Mouse (Mus musculus) erythroblast, adult 5-6 weeks (primary cell): ENCODE results near the gene Trp53bp1. TPM values are rescaled to one million over a fixed set of nuclear protein-coding genes. Genes with fewer than 3 reads are reported as not detected.
A peak's percentile ranks its signal among the peaks of the same experiment; 100 is the strongest.

Experiments
- ATAC-seq: replicated peaks from 2 replicates; pipeline ENCODE4 v1.8.0; 2016; ENCODE audit warnings: moderate number of reproducible peaks, mild to moderate bottlenecking, moderate TSS enrichment, inconsistent platforms; ENCODE audit not compliant: poor library complexity, low FRiP score, severe bottlenecking
- total RNA-seq, 2 experiments: library from RNA; stranded (forward) in 1 of 2; stranded (reverse) in 1 of 2; fragments of 150-400 nt in 1 of 2; fragments of 200-764, 138-1000 nt in 1 of 2; gene quantifications; 2 replicates each; pipeline versions ENCODE4 v1.2.3 to v1.2.4; 2015 to 2017; ENCODE audit warnings: low replicate concordance in 2 of 2

Gene Trp53bp1
- total RNA-seq (2015; ENCODE audit: low replicate concordance) (11.1 and 27.9 TPM in 2 replicates), total RNA-seq (2017; ENCODE audit: low replicate concordance) (44.8 and 96.0 TPM in 2 replicates)

DNA sequence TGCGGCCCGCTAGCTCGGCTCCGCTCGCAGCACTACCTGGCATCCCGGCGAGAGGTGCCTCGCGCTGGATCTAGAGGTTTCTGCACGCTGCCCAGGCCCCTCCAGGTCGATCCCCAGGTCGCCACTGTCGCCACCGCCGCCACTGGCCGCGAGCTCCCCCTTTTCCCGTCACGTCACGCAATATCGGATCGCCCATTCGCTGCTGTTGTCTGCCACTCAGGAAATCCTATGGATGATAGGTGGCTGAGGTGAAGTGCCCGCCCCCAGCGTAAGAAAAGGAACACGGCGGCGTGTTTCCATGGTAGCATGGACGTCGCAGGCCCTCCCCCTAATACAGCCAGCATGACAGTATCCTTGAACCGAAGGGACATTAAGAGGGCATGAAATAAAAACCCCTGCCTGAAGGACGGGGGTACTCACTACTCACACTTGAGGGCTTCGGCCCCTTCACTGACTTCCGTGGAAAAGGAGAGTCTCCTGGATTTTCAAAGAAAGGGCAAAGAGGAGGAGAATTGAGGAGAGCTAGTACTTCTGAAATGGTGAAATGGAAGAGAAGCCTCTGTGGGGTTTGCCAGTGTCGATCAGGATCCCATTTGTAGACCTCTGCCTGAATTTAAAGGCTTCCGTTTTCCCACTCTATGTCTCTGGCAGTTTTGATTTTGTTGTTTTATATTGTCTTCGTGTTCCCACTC lies at the start of gene Trp53bp1:
Trp53bp1 (minus strand) TSS at position 172 of the 692 bp plus-strand sequence.
- peak; percentile 98 for ATAC-seq

- ATAC-seq, result no peak
These were observed 45.1 kb upstream of the Trp53bp1 start for GRCm38 (mm10) chr2:121316278-121316677.

- no peak for ATAC-seq
These were observed 37.8 kb upstream of the Trp53bp1 start for GRCm38 (mm10) chr2:121308997-121309416.

DNA sequence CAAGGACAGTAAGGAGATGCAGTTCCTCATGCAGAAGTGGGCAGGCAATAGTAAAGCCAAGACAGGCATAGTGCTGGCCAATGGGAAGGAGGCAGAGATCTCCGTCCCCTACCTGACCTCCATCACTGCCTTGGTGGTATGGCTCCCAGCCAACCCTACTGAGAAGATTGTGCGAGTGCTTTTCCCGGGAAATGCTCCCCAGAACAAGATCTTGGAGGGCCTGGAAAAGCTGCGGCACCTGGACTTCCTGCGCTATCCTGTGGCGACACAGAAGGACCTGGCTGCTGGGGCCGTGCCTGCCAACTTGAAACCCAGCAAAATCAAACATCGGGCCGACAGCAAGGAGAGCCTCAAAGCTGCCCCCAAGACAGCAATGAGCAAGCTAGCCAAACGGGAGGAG lies 28.8 kb upstream of the Trp53bp1 start:
- no peak for ATAC-seq

- ATAC-seq, result no peak
These were observed 28.3 kb upstream of the Trp53bp1 start for GRCm38 (mm10) chr2:121299471-121299870.

DNA sequence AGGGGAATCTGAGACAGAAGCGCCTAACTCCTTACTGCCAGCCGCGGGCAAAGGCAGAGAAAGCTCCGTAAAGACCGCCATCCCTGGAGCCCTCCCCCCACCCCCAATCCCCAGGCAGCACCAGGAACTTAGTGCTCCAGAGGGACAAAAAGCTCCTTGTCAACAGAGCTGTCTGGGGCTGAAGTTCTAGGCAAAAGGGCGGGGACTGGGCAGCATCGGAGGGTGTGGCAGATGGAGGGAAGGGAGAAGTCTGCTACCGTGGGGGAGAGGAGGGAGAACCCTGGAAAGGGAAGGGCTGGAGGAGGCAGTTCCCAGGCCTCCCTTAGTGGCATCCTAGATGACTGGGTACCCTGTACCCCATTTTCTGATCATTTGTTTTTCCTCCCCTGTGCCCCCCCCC lies 26.9 kb upstream of the Trp53bp1 start:
- no peak for ATAC-seq

- ATAC-seq, result no peak
These were observed 26.5 kb upstream of the Trp53bp1 start for GRCm38 (mm10) chr2:121297701-121298100.

GRCm38 (mm10) chr2:121296754-121297231 lies 25.6 kb upstream of the Trp53bp1 start:
- ATAC-seq, result no peak

DNA sequence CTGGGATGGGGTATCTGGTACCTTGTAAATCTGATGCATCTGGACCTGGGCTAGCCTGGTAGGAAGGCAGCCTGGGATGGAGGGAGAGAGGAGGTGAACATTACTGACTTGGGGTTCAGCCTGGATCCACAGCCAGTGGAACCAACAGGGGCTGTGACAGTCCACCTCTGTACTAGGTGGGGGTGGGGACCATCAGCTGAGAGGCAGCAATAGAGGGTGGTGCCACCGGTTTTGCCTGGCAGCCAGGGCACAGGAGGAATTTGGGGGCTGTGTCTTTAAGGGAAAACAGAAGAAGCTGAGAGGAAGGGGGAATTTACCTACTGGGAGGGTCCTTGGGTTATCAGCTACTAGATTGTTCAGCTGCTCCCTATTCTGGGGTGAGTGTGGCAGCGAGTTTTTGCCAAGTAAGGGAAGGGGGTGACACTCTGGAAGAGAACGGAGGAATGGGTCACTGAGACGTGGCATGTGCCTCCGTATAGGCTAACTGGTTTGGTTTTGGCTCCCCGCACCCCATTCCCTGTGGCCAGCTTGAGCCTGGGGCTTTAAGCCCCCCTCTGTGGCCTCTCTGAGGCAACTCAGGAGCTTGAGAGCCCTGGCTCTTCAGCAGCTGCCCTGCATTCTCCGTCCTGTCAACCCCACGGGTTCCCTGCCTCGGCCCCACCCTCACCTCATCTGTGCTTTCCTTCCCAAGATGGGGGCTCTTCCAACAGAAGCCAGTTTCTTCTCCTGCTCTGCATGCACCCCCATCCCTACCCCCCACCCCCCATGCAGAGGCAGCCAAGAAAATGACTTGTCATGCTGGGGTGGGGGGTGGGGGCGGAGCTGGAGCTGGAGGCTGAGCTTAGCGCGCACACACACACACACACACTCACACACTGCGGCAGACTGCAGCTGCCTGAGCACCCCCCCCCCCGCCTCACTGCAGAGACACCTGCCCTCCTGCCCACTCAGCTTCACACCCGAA lies 24.7 kb upstream of the Trp53bp1 start:
- no peak for ATAC-seq

DNA sequence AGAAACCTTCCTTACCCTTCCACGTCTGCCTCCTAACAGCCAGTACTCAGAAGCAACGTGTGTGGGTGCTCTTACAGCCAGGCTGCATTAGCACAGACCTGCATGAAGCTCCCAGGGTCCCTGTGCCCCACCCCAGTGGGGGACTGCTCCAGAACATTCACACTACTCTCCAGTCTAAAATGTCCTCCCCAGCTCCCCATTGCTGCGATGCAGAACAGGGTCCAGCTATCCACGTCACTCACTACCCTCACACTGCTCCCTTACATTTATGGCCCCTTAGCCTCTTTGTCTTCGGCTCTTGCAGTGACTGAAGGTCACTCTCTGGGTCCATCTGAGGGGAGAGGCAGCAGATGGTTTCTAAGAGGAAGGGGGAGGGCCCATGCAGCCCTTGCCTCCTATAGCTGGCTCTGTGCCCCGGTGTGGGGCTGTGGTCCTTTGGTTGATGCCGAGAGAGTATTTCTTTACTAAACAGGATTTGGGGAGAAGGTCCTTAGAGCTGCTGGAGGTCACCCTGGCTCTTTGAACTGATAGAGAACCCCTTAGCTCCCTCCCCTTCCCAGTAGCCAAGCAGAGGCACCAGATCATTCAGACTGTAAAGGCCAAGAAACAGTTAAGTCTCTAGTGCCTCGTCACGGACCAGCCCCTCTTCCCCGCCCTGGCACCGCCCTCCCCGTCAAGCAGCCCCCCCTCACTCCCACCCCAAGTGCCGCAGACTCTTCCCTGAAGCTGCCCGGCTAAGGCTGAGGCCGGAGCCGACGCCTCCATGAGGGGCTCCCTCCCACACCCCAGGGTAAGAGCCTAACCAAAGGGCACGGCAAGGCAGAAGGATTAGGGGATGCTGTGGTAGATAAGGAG lies 23.8 kb upstream of the Trp53bp1 start:
- no peak for ATAC-seq

- ATAC-seq, result no peak
These were observed 23.0 kb upstream of the Trp53bp1 start for GRCm38 (mm10) chr2:121294182-121294581.

GRCm38 (mm10) chr2:121292316-121293013 lies 21.3 kb upstream of the Trp53bp1 start:
- no peak for ATAC-seq

DNA sequence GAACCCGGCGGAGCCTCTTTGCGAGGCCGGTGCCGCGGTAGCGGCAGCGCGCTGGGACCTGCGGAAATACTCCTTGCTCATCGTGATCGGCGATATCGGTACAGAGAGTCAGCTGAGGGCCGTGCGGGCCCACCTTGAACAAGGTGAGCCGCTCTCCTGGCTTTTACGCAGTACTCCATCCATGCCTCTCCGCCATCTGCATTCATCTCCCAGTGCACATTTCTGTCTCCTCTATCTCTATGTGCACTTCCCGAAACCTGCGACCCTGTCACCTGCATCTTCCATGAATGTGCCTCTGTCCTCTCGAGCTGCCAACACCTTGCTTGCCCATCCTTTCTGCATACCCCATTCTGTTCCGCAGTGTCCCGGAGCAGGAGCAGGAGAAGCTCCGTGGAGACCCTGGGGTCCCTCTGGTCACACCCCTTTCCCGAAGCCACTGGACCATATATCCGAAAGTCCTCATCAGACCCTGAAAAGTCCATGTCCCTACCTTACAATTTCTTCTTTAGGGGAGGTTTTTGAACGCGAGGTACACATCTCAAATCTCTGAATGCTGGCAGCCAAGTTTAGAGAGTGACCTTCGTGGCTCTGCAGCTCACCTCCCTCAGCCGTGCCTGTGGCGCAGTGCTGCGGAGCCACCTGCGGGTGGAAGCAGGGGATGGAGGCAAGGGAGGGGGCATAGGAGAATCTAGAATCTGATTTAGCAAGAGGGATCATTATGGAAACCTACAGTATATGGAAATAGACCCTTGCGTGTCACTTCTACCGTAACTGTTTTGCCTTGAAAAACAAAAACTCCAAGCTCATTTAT lies 18.7 kb upstream of the Trp53bp1 start:
- ATAC-seq, result no peak

DNA sequence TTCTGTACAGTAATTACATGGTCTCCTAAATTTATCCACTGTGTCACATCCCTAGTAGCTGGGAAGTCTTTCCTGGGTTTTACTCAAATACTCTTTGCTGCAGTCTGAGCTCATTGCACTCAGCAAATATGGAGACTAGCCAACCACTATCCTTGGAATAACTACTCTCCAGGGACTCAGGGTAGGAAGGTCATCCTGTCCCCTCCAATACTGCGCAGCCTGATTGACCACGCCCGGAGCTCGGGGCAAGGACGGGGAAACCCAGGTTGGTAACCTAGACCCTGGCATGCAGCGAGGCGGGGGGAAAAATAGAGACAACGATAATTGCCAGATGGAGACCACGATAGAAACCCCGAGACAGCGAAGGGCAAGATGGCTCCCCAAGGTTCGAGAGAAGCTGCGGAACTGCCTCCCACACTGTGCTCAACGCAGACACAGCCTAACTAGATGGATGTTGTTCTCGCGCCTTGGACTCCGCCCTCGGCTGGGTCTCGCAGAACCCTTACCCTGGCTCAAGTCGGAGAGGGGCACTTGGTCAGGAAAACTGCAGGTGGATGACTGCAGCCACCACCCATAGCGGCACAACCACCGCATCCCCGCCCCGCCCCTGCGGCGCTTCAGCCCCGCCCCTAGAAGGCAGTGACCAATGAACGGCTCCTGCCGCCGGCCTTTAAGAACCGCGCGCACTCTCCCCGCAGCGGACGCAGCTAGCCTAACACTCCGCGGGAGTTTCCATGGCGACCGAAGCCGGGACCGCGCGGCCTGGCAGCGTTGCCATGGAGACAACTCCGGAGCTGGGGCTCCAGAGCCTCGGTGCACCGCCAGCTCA lies 17.9 kb upstream of the Trp53bp1 start, which contains the start of gene Map1a:
Map1a (plus strand) TSS at position 700 of the 829 bp plus-strand sequence.
- ATAC-seq, result peak; percentile 95

GRCm38 (mm10) chr2:121287850-121288249 lies 16.6 kb upstream of the Trp53bp1 start:
- ATAC-seq, result no peak

GRCm38 (mm10) chr2:121271928-121272516 lies 815 bp upstream of the Trp53bp1 start:
- no peak for ATAC-seq
